Mouse (Mus musculus) embryonic fibroblast, embryonic 13.5 days (primary cell): Measurements from ENCODE around the gene Cacna1b. TPM values are rescaled to one million over a fixed set of nuclear protein-coding genes. Genes with fewer than 3 reads are reported as not detected.
A peak's percentile ranks its signal among the peaks of the same experiment; 100 is the strongest.

Source experiments
- H3K27ac ChIP-seq: 2 replicates; pipeline ENCODE4 v1.5.1; 2012; ENCODE audit warnings: low read length, control low read depth, inconsistent platforms; ENCODE audit not compliant: insufficient read depth
- H3K4me1 ChIP-seq: 2 replicates; pipeline ENCODE4 v1.6.1; 2011; ENCODE audit warnings: low read length; ENCODE audit not compliant: control insufficient read depth, insufficient read depth
- H3K4me3 ChIP-seq: 2 replicates; pipeline ENCODE4 v1.5.1; 2011; ENCODE audit warnings: mild to moderate bottlenecking, control low read depth, low read length; ENCODE audit not compliant: insufficient read depth
- CTCF ChIP-seq: IDR thresholded peaks from 2 replicates; pipeline ENCODE4 v1.5.1; 2011; ENCODE audit warnings: mild to moderate bottlenecking, control low read depth, low read length, moderate library complexity, borderline replicate concordance; ENCODE audit not compliant: insufficient read depth
- POLR2A ChIP-seq: IDR thresholded peaks from 2 replicates; pipeline ENCODE4 v1.6.1; 2011; ENCODE audit warnings: low read depth, mild to moderate bottlenecking, control low read depth, low read length, moderate library complexity
- polyA plus RNA-seq: library from polyadenylated mRNA; stranded (reverse); fragments of >200 nt; gene quantifications from 2 replicates; pipeline ENCODE4 v1.2.4, GENCODE M21; 2011; ENCODE audit warnings: low read depth; ENCODE audit not compliant: missing spikeins, insufficient read length

Cacna1b gene
- polyA plus RNA-seq, 1 experiment = 1.3 TPM

DNA sequence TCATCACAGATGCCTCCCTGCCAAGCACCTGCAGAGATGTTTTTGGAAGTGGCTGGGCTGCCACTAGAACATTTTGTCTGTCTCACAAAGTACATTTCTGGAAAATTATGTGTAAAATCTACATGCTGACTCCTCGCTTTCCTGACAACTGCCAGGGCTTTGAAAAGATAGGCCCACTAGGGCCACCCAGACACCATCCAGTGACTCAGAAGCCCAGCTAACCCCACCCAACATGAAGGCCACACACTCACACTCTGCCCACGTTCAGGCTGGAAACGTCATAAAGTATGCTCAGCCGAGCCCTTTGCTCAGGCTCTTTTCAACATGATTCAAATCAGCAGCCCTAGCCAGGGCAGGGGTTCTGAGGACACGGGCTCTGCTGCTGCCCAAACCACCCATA, 77.6 kb downstream of the Cacna1b start:
- Histone ChIP-seq H3K4me3 (no peak overlapping the region), H3K27ac (no peak overlapping the region), H3K4me1 (no peaks in the 10 kb centered on the region)
- TF ChIP-seq CTCF = no peak
- TF ChIP-seq POLR2A = no peak

DNA sequence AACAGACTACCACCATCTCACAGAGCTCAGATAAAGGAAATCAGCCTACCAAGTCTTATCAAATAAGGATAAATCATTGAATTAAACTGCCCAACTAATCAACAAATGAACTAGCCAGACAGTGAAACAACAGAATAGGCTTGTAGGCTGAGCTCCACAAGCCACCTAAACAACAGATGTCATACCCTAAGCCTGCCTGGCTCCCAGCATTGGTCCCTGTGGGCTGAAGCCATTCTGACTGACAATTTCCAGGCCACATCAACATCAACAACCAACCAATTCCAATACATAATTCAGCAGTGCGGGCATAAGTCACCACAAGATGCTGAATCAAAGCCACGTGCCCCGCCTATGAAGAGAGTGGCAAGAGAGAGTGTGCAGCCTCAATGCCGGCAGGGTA, 78.2 kb downstream of the Cacna1b start:
- Histone ChIP-seq H3K27ac (no peak overlapping the region), H3K4me1 (no peaks in the 10 kb centered on the region), H3K4me3 (no peak overlapping the region)
- TF ChIP-seq CTCF = no peak
- TF ChIP-seq POLR2A = no peak

DNA sequence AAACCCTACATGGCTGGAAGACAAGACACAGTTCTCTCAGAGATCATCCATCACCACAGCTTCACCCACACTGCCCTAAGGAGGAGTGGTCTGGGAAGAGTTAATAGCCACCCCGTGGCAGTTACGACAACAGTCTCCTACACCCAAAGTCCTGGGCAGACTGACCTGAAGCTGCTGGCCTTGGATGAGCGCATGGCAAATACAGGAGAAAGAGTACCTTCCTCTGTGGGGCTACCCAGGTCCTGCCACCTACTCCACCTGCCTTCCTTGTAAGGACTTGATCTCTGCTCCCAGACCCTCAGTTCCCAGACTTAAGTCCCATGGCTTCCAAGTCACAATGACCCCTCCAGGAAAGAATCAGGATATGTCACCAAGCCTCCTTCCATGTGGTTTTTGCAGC, 79.7 kb downstream of the Cacna1b start:
- Histone ChIP-seq H3K4me1 (no peaks in the 10 kb centered on the region), H3K27ac (no peak overlapping the region), H3K4me3 (no peak overlapping the region)
- TF ChIP-seq POLR2A (no peak), CTCF (no peak)

DNA sequence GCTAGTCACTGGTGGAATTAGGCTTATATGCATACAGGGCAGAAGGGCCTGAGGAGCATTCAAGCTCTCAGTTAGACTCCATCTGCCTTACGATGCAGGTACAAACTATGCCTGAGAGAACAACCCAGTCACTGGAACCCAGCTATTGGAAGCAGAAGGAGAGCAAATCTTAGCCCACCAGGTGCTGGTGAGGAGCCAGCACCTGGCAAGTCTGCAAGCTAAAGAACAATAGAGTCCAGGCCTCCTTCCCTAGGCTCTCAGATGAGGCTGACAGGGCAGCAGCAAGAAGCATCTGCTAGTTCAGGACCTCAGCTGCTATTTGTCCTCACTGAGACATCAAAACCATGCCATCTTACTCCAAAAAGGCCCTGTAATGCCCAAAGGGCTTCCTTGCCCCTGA, 82.2 kb downstream of the Cacna1b start:
- no peak overlapping the region for H3K4me3 ChIP-seq
- TF ChIP-seq POLR2A (no peak), CTCF (no peak)
- no peaks in the 10 kb centered on the region for H3K4me1 ChIP-seq
- H3K27ac ChIP-seq = no peak overlapping the region

DNA sequence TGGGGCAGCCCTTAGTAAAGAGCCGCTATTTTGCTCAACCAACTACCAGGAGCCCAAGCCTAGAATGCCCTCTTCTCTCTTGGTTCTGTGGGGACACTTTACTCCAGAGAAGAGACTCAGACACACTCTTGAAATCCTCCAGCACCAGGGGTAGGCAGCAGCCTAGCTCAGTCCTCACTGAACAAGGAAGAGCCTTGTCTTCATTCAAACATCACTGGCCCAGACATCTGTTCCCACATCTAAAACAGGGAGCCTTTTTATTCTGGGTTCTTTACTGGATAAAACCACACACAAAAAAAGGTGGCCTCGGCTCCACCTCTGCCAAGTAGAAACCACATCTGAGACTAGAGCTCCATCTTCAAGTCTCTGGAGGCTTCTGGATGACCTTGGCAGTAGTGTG, 82.8 kb downstream of the Cacna1b start:
- no peak overlapping the region for H3K27ac ChIP-seq
- TF ChIP-seq CTCF (no peak), POLR2A (no peak)
- no peaks in the 10 kb centered on the region for H3K4me1 ChIP-seq
- no peak overlapping the region for H3K4me3 ChIP-seq

DNA sequence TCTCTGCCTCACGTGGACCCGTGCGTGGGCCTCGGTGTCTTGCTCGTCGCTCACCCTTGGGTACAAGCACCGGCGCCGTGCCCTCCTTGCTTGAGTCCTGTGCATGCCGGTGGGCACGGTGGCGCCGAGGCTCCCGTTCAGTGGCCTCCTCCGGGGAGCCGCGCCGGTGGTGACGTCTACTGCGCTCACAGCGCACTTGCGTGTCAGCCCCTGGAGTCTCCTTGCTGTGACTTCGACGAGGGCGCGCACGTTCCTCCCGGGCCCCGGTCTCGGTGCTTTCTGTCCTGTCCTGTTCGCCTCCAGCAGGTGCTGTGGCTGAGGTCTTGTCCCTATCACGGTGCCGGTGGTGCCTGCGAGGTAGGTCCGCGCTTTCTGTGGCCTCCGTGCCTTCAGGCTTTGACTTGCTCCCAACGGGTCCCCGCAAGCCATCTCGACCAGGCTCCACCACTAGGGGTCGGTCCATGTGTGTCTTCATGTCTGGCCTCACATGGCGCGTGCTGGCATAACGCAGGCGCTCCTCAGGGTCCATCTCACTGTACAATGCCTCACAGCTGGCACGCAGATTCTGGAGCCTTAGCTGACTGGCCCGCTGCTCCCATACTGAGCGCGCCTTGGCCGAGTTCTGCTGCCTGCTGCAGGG, 83.8 kb downstream of the Cacna1b start:
- TF ChIP-seq CTCF (peak; percentile 29; the same call in 1 of the 2 replicates), POLR2A (no peak)
- no peak overlapping the region for H3K27ac ChIP-seq
- no peaks in the 10 kb centered on the region for H3K4me1 ChIP-seq
- no peak overlapping the region for H3K4me3 ChIP-seq

DNA sequence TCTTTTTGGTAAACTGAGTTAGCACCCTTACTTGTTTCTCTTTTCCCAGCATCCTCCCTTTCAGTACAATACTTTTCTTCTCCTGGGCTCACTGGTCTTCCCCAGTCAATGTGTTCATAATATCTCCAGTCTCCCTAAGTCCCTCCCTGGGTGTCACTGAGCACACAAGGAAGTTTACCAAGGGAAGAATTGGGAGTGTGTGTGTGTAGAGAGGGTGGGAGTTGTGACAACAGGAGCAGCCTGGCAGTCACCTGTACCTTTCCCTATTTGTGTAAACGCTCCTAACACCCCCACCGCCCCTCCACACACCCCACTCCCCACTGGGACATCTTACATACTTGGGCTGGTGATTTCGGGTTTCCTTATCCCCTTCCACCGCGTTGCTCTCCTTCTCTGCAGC, 84.4 kb downstream of the Cacna1b start:
- no peaks in the 10 kb centered on the region for H3K4me1 ChIP-seq
- TF ChIP-seq CTCF = no peak
- no peak overlapping the region for H3K4me3 ChIP-seq
- H3K27ac ChIP-seq = no peak overlapping the region

DNA sequence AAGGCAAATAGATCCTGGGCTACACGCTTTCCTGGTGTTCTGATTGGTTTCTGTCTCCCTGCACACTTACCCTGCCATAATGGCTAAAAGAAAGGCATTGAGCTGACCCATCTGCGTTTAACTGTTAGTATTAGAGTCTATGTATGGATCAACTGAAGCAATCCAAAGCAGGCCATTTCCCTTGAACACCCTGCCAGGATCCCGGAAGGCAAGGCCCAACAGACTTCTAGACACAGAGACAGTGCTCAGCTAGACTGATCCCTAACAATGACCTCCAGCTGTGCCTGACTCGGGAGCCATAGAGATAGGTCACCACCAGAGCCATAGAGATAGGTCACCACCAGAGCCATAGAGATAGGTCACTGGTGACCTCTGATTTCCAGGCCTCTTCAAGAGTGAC, 84.8 kb downstream of the Cacna1b start:
- Histone ChIP-seq H3K27ac (no peak overlapping the region), H3K4me3 (no peak overlapping the region), H3K4me1 (no peaks in the 10 kb centered on the region)
- TF ChIP-seq POLR2A (no peak), CTCF (no peak)

DNA sequence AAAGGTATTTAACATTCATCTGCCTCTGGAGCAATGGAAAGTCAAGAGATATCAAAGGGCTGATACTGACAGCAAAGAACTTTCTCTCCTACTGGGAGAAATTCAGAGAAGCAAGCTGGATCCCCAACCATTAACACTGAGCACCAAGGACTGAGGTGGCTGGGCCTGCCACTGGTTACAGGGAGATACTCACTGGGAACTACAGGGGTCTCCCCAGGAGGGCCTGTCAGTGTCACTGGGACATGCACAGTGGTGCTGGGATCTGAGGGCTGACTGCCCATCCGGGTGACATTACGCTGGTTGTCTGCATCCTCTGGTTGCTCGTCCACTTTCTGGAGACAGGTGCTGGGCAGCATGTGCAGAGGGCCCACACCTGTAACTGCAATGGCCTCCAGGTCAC, 85.3 kb downstream of the Cacna1b start:
- TF ChIP-seq POLR2A (no peak), CTCF (no peak)
- Histone ChIP-seq H3K4me3 (no peak overlapping the region), H3K4me1 (no peaks in the 10 kb centered on the region), H3K27ac (no peak overlapping the region)

DNA sequence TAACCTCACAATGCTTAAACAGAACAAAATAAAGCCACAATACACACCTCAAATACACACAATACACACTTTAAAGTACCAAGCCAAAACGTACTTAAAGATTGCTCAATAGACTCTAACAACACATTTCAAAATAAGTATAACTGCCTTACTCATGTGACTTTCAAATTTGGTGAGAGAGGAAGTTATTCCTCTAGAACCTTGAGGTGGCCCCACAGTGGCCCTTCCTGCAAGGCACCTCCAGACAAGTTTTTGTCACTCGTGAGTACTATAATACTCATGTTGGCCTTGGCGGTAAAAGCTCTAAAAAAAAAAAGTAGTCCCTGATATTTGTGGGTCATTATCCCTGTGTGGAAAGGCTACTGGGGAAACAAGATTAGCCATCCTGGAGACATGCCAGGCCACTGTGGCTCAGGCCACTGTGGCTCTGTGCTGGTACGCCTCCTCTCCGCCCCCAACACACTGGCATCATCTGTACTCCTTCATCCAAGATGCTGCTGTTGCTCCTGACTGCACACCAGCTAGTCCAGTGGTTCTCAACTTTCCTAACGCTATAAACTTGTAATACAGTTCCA, 88.4 kb downstream of the Cacna1b start:
- Histone ChIP-seq H3K4me1 (no peaks in the 10 kb centered on the region), H3K4me3 (no peak overlapping the region), H3K27ac (no peak overlapping the region)
- no peak for TF ChIP-seq CTCF
- no peak for TF ChIP-seq POLR2A

DNA sequence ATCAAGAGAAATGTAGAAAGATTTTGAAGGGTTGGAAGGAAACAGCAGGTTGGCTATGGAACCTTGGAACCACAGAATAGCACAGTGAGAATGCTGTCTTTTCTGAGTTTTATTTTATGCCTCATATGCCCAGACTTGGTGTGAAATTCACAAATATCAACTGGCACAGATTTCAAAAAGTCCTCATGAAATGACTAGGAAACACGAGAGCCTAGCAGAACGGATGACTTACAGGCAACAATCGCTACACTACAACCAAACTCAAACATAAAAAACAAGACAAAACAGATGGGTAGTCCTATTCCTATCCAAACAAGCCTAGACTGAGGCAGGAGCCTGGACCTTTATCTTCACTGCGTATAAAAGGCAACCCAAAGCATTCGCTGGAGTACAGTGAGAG, 94.4 kb downstream of the Cacna1b start:
- Histone ChIP-seq H3K27ac (no peak overlapping the region), H3K4me3 (no peak overlapping the region), H3K4me1 (no peaks in the 10 kb centered on the region)
- no peak for TF ChIP-seq CTCF

DNA sequence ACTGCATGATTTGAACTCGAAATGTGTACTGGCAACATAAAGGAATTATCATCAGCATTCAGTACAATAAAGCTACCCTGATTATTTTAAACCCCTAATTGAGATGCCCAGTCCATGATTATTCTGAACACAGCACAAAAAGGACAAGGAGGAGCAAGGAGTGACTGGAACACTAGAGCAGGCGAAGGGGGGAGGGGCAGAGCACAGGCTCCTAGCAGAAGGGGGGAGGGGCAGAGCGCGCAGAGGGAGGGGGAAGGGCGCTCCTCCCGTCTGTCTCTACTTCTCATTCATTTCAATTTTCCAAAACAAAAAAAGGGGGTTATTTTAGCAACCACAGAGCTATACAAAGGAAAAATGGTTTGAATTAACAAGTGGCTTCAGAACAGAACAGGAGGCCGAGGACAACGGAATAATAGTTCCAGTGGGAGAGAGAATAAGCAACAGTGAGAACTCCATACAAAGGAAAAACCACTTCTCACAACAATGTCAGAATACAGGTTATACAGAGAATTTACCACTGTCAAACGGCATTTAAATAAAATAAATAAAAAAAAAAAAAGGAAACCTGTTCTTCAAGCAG, 98.2 kb downstream of the Cacna1b start:
- H3K4me1 ChIP-seq = no peaks in the 10 kb centered on the region
- H3K27ac ChIP-seq = no peak overlapping the region
- no peak overlapping the region for H3K4me3 ChIP-seq
- TF ChIP-seq POLR2A (no peak), CTCF (no peak)
